Mouse (Mus musculus): ENCODE results near the gene Rpl9-ps6. TPM values are rescaled to one million over a fixed set of nuclear protein-coding genes. Genes with fewer than 3 reads are reported as not detected.
A peak's percentile ranks its signal among the peaks of the same experiment; 100 is the strongest.

The Rpl9-ps6 gene
- 120 and 138 TPM in 2 replicates for polyA plus RNA-seq (2015; fragmentation: Nextera tagmentation; extraction: Ambion mirVana)

GRCm38 (mm10) chr19:32466478-32466877 lies at the start of gene Rpl9-ps6:
Gene Rpl9-ps6, minus strand, starts transcription at chr19:32466578.
- H3K27me3 ChIP-seq (ENCODE audit: control insufficient read depth, insufficient read depth, low read length), result no peaks in the 10 kb centered on the region
- no peak for TF ChIP-seq EP300 (optimal IDR thresholded peaks at IDR 0.05)
- no peak for TF ChIP-seq CTCF (IDR thresholded peaks at IDR 0.05; ENCODE audit: low read depth)
- ATAC-seq (ENCODE audit: low FRiP score, low TSS enrichment), result no peak
- H3K9ac ChIP-seq (ENCODE audit: low read length), result no peak within 1 kb of the TSS
- WGBS, result 72% methylated on average over 5 of the region's 6 CpGs
- H3K9me3 ChIP-seq (ENCODE audit: control insufficient read depth, low read length), result no peaks in the 10 kb centered on the region
- no peak within 1 kb of the TSS for H3K27ac ChIP-seq (replicated peaks)
- H3K36me3 ChIP-seq (ENCODE audit: control insufficient read depth, insufficient read depth, low read length), result no peaks in the 10 kb centered on the region
- no peaks in the 10 kb centered on the region for H3K4me1 ChIP-seq (replicated peaks; ENCODE audit: control insufficient read depth, insufficient read depth)
- no peak for DNase-seq (ENCODE audit: low spot score)
- no peak within 1 kb of the TSS for H3K4me3 ChIP-seq (ENCODE audit: low read depth, low read length)
- H3K4me2 ChIP-seq (replicated peaks; ENCODE audit: low read depth), result no peak within 1 kb of the TSS

GRCm38 (mm10) chr19:32512518-32512917 lies 46.1 kb upstream of the Rpl9-ps6 start:
- Histone ChIP-seq H3K4me1 (replicated peaks; ENCODE audit: control insufficient read depth, insufficient read depth) (no peaks in the 10 kb centered on the region), H3K9me3 (ENCODE audit: control insufficient read depth, low read length) (no peaks in the 10 kb centered on the region), H3K27ac (replicated peaks) (no peak overlapping the region), H3K27me3 (ENCODE audit: control insufficient read depth, insufficient read depth, low read length) (no peaks in the 10 kb centered on the region), H3K4me3 (ENCODE audit: low read depth, low read length) (no peak overlapping the region), H3K4me2 (replicated peaks; ENCODE audit: low read depth) (no peak overlapping the region), H3K36me3 (ENCODE audit: control insufficient read depth, insufficient read depth, low read length) (peaks cover 3% of the 10 kb centered on the region; the same call in 1 of the 2 replicates), H3K9ac (ENCODE audit: low read length) (no peak overlapping the region)
- TF ChIP-seq CTCF (IDR thresholded peaks at IDR 0.05; ENCODE audit: low read depth), result peak; percentile 59
- TF ChIP-seq EP300 (optimal IDR thresholded peaks at IDR 0.05), result no peak
- ATAC-seq (ENCODE audit: low FRiP score, low TSS enrichment), result no peak
- 47% methylated on average over 1 of the region's 1 CpGs for WGBS
- DNase-seq (ENCODE audit: low spot score), result no peak

DNA sequence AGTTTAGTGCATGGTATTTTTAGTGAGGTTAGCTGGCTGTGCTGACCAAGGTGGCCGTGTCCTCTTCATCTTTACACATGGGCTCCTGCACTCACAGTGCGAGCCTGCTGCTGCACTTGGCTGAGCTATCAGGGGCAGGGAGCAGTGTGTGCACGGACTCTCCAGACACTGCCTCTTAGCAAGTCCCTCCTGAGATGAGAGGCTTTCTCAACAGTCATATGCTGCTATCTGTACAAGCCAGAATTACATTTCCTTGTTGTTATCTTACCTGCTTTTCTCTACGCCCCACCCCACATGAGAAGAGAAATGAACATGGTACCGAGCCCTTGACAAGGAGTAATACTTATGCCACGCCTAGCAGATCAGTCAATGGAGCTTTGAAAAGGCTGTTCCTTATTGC lies 44.6 kb upstream of the Rpl9-ps6 start:
- no peak overlapping the region for H3K9ac ChIP-seq (ENCODE audit: low read length)
- H3K4me2 ChIP-seq (replicated peaks; ENCODE audit: low read depth), result no peak overlapping the region
- peak; percentile 81 for ATAC-seq (ENCODE audit: low FRiP score, low TSS enrichment)
- H3K9me3 ChIP-seq (ENCODE audit: control insufficient read depth, low read length), result no peaks in the 10 kb centered on the region
- 60% methylated on average over 6 of the region's 6 CpGs for WGBS
- peak; percentile 22 for DNase-seq (ENCODE audit: low spot score)
- H3K36me3 ChIP-seq (ENCODE audit: control insufficient read depth, insufficient read depth, low read length), result peaks cover 3% of the 10 kb centered on the region; the same call in 1 of the 2 replicates
- H3K27me3 ChIP-seq (ENCODE audit: control insufficient read depth, insufficient read depth, low read length), result no peaks in the 10 kb centered on the region
- H3K27ac ChIP-seq (replicated peaks), result peak overlapping the region; percentile 25; the same call in 1 of the 2 replicates
- TF ChIP-seq CTCF (IDR thresholded peaks at IDR 0.05; ENCODE audit: low read depth), result no peak
- no peak for TF ChIP-seq EP300 (optimal IDR thresholded peaks at IDR 0.05)
- H3K4me1 ChIP-seq (replicated peaks; ENCODE audit: control insufficient read depth, insufficient read depth), result no peaks in the 10 kb centered on the region
- no peak overlapping the region for H3K4me3 ChIP-seq (ENCODE audit: low read depth, low read length)

DNA sequence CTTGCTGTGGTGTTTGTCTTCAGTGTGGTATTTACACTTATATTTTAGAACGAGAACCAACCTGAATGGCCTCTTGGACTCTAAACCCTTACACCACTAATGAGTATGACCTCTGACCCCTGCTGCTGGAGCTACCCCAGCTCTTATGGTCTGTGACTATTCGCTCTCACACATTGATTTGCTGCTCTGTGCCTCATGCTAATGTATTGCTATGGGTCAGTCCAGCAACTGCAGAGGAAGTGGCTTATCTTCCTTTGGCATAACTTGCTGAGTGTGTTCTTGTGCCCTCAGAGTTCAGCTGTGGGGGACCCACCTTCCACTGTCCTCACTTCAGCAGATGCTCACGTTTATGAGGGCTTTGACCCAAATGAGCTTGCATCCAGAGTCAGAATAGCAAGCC lies 43.9 kb upstream of the Rpl9-ps6 start:
- TF ChIP-seq EP300 (optimal IDR thresholded peaks at IDR 0.05), result no peak
- DNase-seq (ENCODE audit: low spot score) (no peak), ATAC-seq (ENCODE audit: low FRiP score, low TSS enrichment) (peak; percentile 71; the same call in 1 of the 2 replicates)
- H3K4me3 ChIP-seq (ENCODE audit: low read depth, low read length), result no peak overlapping the region
- H3K36me3 ChIP-seq (ENCODE audit: control insufficient read depth, insufficient read depth, low read length), result peaks cover 3% of the 10 kb centered on the region; the same call in 1 of the 2 replicates
- no peaks in the 10 kb centered on the region for H3K27me3 ChIP-seq (ENCODE audit: control insufficient read depth, insufficient read depth, low read length)
- no peaks in the 10 kb centered on the region for H3K4me1 ChIP-seq (replicated peaks; ENCODE audit: control insufficient read depth, insufficient read depth)
- no peak overlapping the region for H3K9ac ChIP-seq (ENCODE audit: low read length)
- H3K9me3 ChIP-seq (ENCODE audit: control insufficient read depth, low read length), result no peaks in the 10 kb centered on the region
- no peak overlapping the region for H3K4me2 ChIP-seq (replicated peaks; ENCODE audit: low read depth)
- WGBS, result 60% methylated on average over 3 of the region's 3 CpGs
- H3K27ac ChIP-seq (replicated peaks), result peak overlapping the region; percentile 25; the same call in 1 of the 2 replicates

DNA sequence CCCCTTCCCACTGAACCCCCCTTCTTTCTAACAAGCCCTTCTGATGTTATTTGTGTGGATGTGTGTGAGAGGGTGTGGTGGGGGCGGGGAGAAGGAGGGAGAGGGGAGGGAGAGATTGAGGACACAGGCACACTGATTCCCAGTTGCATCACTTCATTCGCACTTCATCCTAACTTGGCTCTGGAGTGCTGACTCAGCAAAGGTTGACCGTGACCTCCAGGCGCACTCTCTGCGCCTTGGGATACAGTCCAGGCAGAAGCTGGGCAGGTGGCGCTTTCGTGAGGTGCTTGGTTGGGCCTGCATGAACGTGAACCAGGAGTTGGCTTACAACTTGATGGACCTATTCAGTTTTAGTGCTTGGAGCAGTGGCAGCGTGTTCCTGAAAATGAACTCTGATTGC lies 41.1 kb upstream of the Rpl9-ps6 start:
- no peak overlapping the region for H3K27ac ChIP-seq (replicated peaks)
- no peaks in the 10 kb centered on the region for H3K36me3 ChIP-seq (ENCODE audit: control insufficient read depth, insufficient read depth, low read length)
- TF ChIP-seq CTCF (IDR thresholded peaks at IDR 0.05; ENCODE audit: low read depth) (no peak), EP300 (optimal IDR thresholded peaks at IDR 0.05) (no peak)
- ATAC-seq (ENCODE audit: low FRiP score, low TSS enrichment) (peak; percentile 22; the same call in 1 of the 2 replicates), DNase-seq (ENCODE audit: low spot score) (peak; percentile 37)
- H3K4me2 ChIP-seq (replicated peaks; ENCODE audit: low read depth), result no peak overlapping the region
- H3K9ac ChIP-seq (ENCODE audit: low read length), result no peak overlapping the region
- no peaks in the 10 kb centered on the region for H3K27me3 ChIP-seq (ENCODE audit: control insufficient read depth, insufficient read depth, low read length)
- 76% methylated on average over 9 of the region's 9 CpGs for WGBS
- no peaks in the 10 kb centered on the region for H3K9me3 ChIP-seq (ENCODE audit: control insufficient read depth, low read length)
- no peak overlapping the region for H3K4me3 ChIP-seq (ENCODE audit: low read depth, low read length)
- H3K4me1 ChIP-seq (replicated peaks; ENCODE audit: control insufficient read depth, insufficient read depth), result no peaks in the 10 kb centered on the region

GRCm38 (mm10) chr19:32507100-32507499 lies 40.7 kb upstream of the Rpl9-ps6 start:
- Histone ChIP-seq H3K4me1 (replicated peaks; ENCODE audit: control insufficient read depth, insufficient read depth) (no peaks in the 10 kb centered on the region), H3K27me3 (ENCODE audit: control insufficient read depth, insufficient read depth, low read length) (no peaks in the 10 kb centered on the region), H3K4me2 (replicated peaks; ENCODE audit: low read depth) (no peak overlapping the region), H3K4me3 (ENCODE audit: low read depth, low read length) (no peak overlapping the region), H3K9ac (ENCODE audit: low read length) (no peak overlapping the region), H3K9me3 (ENCODE audit: control insufficient read depth, low read length) (no peaks in the 10 kb centered on the region), H3K27ac (replicated peaks) (no peak overlapping the region), H3K36me3 (ENCODE audit: control insufficient read depth, insufficient read depth, low read length) (no peaks in the 10 kb centered on the region)
- TF ChIP-seq EP300 (optimal IDR thresholded peaks at IDR 0.05), result no peak
- no peak for TF ChIP-seq CTCF (IDR thresholded peaks at IDR 0.05; ENCODE audit: low read depth)
- 82% methylated on average over 6 of the region's 6 CpGs for WGBS
- no peak for ATAC-seq (ENCODE audit: low FRiP score, low TSS enrichment)
- no peak for DNase-seq (ENCODE audit: low spot score)
